Mouse (Mus musculus): ENCODE data around the gene Ncoa5. TPM values are rescaled to one million over a fixed set of nuclear protein-coding genes. Genes with fewer than 3 reads are reported as not detected.

Ncoa5 gene
- polyA plus RNA-seq (2012; rRNA removed): 11.2 and 11.8 TPM in 2 replicates

GRCm38 (mm10) chr2:165034131-165035057, at the start of gene Ncoa5:
Ncoa5 (minus strand) TSS chr2:165034867.

DNA sequence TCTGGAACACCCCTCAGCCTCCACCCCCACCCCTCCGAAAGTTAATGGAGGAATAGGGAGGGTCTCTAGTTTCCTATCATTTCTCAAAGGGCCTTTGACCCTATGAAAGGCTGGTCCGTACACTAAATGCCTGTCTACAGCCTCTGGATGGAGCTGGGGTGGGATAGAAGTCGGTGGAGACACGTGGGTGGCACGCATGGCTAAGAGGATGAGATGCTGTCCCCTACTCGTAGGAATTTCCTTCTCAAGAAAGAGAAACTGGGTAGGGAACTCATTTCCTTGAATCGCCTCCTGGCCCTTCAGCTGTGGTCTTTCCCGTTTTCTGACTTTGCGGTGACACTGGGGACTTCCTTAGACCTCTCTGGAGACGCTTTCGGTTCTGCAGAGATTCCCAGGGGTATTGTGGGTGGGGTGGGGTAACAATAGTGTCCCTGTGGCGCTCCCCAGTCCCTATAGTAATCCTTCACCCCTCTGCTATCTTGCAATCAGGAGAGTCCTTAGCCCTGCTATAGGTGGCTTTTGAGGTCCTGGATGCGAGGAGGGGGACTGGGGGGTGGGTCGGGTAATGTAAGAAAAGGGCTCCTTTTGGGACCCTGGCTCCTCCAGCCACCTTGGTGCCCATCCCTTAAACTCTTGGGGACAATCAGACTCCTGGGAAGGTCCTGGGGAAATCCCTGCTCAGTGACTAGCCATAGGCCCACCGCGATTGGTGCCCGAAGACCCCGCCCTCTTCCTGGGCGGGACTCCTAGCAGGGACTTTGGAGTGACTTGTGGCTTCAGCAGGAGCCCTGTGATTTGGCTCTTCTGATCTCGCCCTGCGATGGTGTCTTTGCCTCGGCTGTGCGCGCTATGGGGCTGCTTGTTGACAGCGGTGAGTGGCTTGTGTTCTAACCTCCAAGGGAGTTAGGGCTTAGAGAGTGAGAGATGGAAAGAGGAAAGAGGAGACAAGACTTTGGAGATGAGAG, 20.5 kb upstream of the Ncoa5 start, which contains the start of gene Cd40:
Gene Cd40, plus strand, starts transcription at position 740 of the 965 bp plus-strand sequence.

GRCm38 (mm10) chr2:164960716-164961441, 73.8 kb downstream of the Ncoa5 start, which contains the start of gene Slc12a5:
Slc12a5 (plus strand) TSS chr2:164960802.

Other genes starting within 250 kb of the Ncoa5 start
- 7.7 and 11.3 TPM in 2 replicates for gene Snx21, start 249.0 kb downstream of the Ncoa5 start, polyA plus RNA-seq (2012; rRNA removed)
- gene Acot8, start 230.0 kb downstream of the Ncoa5 start, polyA plus RNA-seq (2012; rRNA removed): 20.1 and 20.3 TPM in 2 replicates
- gene Zswim3, start 229.8 kb downstream of the Ncoa5 start, polyA plus RNA-seq (2012; rRNA removed): 1.9 TPM in 2 replicates
- 1.3 and 1.5 TPM in 2 replicates for gene Zswim1, start 212.2 kb downstream of the Ncoa5 start, polyA plus RNA-seq (2012; rRNA removed)
- 0.05 and 0.08 TPM in 2 replicates for gene Spata25, start 206.3 kb downstream of the Ncoa5 start, polyA plus RNA-seq (2012; rRNA removed)
- 121 and 130 TPM in 2 replicates for gene Ctsa, start 202.0 kb downstream of the Ncoa5 start, polyA plus RNA-seq (2012; rRNA removed)
- 1.5 and 2.2 TPM in 2 replicates for gene Neurl2, start 201.4 kb downstream of the Ncoa5 start, polyA plus RNA-seq (2012; rRNA removed)
- gene Pltp, start 177.2 kb downstream of the Ncoa5 start, polyA plus RNA-seq (2012; rRNA removed): 34.8 and 42.2 TPM in 2 replicates
- gene Pcif1, start 155.6 kb downstream of the Ncoa5 start, polyA plus RNA-seq (2012; rRNA removed): 18.4 and 21.2 TPM in 2 replicates
- gene Zfp335, start 123.1 kb downstream of the Ncoa5 start, polyA plus RNA-seq (2012; rRNA removed): 6.5 and 8.2 TPM in 2 replicates
- 19.0 and 24.6 TPM in 2 replicates for gene Mmp9, start 94.1 kb downstream of the Ncoa5 start, polyA plus RNA-seq (2012; rRNA removed)
- 0.72 and 0.81 TPM in 2 replicates for gene Slc12a5, start 74.1 kb downstream of the Ncoa5 start, polyA plus RNA-seq (2012; rRNA removed)
- gene Cd40, start 20.8 kb upstream of the Ncoa5 start, polyA plus RNA-seq (2012; rRNA removed): 2.9 and 3.2 TPM in 2 replicates
- not detected in 2 replicates for gene 1700025C18Rik, start 55.9 kb upstream of the Ncoa5 start, polyA plus RNA-seq (2012; rRNA removed)
- gene Cdh22, start 200.0 kb upstream of the Ncoa5 start, polyA plus RNA-seq (2012; rRNA removed): not detected in 2 replicates

Measured in liver, embryonic 18 days (tissue).